Mouse (Mus musculus): ENCODE measurements around the gene Lrmda.
"Not testable (repeated sequence)": the region's sequence is repeated elsewhere in the genome, so short reads cannot be mapped to it uniquely, and the experiment has no call there.

Gene Lrmda

DNA sequence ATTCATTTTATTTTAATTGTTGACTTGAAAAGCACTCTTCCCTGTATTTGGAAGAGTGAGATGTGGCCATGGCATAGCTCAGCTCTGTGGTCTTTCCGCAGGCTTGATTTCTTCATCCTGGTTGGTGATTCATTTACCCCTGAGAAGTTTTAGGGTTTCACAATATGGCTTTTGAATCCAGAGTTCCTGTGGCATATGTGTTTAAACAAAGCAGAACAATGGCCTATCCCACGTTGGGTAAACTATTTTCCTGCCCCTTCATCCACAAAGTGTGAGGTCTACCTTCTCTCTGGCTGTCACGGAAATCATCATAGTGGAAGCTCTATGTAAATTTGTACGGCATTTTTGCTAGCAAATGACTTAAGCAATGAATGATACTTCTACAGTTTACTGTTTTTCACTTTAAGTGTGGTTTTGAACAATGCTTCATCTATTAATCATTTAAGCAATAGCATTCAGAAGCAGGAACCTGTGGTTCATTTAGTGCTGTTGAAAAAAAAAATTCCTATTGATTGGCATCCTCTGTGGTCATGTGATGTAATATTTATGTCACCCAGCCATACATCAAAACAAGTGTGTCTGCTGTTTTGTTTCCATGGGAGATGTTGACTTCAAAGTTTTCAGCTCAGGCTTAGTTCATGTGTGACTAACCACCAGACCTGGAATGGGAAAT is 567.9 kb downstream of the Lrmda start:
- no peak for DNase-seq (ENCODE audit: low read depth, low spot score)

DNA sequence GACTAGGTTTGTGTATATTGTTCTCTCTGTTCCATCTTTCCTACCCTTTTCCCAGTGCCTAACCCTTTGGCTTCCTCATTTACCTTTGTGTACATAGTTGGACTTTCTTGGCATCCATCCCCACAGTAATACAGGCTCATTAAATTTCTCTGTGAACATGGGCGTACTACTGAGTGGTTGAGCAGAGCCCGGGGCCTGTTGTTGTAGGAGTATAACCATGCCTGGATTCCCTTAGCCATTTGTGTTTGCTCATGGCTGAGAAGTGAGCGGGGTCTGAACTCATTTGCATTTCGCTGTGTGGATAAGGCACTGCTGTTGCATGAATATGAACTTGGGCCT is 568.4 kb downstream of the Lrmda start:
- DNase-seq (ENCODE audit: low read depth, low spot score) = no peak

- DNase-seq (ENCODE audit: low read depth, low spot score) = not testable (repeated sequence)
Measured at GRCm38 (mm10) chr14:22588394-22588793, 568.9 kb downstream of the Lrmda start.

DNA sequence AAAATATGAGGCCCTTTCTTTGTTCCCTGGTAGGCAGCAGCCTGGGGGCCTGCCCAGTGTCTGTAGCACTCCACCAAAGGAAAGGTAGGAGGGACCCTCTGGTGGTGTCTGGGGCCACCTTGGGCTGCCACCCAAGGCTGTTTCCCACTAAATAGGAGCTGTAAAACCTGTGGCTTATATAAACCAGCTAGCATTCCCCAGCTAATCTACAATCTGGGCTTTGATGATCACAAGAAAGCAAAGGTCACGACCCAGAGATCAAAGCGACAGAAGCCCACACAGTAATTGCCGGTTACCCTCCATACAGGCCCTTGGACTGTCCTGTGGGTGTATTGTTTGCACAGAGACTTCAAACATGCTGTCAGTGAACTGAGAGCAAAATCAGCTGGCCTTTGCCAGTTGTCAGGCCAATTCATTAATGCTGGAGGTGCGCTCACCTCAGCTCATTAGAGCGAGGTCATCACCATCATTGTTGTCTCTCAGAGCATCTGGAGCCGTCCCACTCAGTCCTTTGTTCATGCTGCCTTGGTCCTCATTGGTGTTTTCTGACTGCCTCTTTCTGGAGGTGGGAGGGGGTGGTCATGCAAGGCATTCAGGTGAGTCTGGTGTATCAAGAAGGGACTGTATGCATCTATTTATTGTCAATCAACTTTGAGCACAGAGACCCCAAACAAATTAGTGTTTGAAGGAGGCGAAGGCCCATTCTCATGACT is 570.1 kb downstream of the Lrmda start:
- DNase-seq (ENCODE audit: low read depth, low spot score) = peak; percentile 37

DNA sequence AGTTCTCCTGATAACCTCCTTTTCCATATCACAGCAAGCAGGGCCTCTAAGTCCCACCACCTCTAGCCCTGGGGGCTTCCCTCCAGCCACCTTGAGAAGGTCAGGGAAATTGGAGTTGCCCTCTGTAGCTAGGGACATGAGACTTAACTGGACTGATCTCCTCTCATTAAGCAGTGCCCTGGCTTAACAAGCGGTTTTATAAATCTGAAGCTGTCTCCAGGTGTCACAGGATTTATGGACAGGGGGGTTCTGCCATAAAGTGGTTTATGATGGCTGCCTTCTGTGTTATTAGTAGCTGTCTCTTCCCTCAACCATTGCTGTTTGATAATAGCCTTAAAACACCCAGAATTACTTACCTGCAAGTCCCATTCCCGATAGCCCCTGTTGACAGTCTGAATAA is 571.7 kb downstream of the Lrmda start:
- DNase-seq (ENCODE audit: low read depth, low spot score) = no peak

- DNase-seq (ENCODE audit: low read depth, low spot score) = no peak
Measured at GRCm38 (mm10) chr14:22597508-22597907, 578.0 kb downstream of the Lrmda start.

- no peak for DNase-seq (ENCODE audit: low read depth, low spot score)
Measured at GRCm38 (mm10) chr14:22598638-22599037, 579.1 kb downstream of the Lrmda start.

DNA sequence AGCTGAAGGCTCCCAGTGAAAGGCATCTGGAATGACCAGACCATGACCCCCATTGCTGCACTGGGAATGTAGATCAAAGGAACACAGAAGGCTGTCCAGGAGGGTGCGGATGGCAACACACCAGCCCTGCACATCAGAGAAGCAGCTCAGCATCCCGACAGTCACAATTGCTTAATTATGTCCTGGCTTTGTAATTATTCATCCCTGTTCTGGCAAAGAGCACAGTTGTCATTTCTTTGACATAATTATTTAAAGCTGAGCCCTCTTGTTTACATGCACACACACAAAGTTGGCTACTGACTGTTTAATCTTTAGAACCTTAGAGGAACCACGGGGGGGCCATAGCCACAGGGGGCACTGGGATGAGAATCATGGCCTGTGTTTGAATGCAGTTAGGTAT is 580.7 kb downstream of the Lrmda start:
- no peak for DNase-seq (ENCODE audit: low read depth, low spot score)

DNA sequence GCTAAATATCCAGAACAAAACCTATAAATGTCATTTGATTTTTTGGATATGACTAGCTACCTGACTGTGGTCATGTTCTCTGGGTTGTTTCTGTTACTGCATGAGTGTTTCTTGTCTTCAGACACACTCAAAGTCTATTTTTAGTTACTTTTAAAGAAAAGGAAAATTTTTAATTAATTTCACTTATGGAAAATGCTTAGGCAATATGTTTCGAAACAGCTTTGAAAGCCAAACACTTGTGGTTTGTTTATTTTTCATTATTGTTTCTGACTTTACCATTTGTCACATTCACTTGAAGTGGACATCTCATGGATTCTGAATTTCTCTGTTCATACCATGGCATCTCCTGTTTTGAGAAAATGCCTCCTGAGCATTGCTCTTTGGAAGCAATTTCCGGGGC is 582.8 kb downstream of the Lrmda start:
- no peak for DNase-seq (ENCODE audit: low read depth, low spot score)

GRCm38 (mm10) chr14:22608599-22608998 is 589.1 kb downstream of the Lrmda start:
- DNase-seq (ENCODE audit: low read depth, low spot score) = no peak

DNA sequence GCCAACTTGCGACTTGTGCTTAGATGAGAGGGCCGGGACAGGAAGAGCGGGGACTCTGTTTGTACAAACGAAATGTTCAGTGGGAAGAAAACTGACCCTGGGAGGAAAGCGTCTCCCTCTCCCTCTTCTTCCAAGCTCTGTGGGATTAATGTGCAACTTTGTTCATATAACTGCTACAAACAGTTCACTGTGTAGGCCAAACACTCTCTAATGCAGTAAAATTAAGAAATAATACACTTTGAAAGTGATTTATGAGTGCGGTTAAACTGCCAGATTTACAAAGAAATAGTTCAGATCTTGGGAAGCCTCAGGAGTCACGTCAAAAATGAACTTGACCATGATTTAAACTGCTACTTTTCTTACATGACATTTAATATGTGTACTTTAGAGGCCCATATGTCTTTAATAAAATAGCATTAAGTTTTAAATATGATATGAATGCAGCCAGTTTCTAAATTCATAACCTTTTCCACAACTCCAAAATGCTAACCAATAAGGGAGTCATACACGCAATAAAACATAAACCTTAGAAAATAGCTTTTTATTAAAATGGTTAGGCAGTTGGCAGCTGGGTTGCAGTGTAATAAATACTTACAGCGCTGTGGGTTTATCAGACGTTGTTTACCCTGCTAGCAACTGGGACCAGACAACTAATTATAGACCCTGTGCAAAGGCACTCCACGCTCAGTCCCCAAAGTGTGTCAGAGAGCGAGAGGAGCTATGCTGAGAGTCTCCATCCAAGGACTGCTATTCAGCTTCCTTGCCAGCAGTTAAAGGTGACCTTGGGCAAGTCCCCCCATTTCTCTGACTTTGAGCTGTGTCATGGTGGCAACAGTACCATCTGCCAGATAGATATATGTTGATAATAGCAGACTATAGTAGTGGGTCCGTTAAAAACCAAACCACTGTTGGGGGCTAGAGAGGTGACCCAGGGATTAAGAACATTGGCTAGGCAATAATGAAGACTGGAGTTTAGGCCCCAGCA is 590.0 kb downstream of the Lrmda start:
- DNase-seq (ENCODE audit: low read depth, low spot score) = no peak

DNA sequence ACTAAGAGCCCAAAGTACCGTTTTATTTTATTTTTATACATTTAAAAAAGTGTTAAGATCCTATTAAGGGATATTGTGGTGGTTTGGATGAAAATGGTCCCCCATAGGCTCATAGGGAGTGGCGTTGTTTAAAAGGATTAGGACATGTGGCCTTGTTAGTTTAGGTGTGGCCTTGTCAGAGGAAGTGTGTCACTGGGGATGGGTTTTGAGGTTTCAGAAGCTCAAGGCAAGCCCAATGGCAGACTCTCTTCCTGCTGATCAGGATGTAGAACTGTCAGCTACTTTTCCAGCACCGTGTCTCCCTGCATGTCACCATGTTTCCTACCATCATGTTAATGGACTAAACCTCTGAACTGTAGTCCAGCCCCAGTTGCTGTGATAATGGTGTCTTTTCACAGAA is 591.5 kb downstream of the Lrmda start:
- DNase-seq (ENCODE audit: low read depth, low spot score) = no peak

- DNase-seq (ENCODE audit: low read depth, low spot score) = no peak
Measured at GRCm38 (mm10) chr14:22620191-22620590, 600.7 kb downstream of the Lrmda start.

- no peak for DNase-seq (ENCODE audit: low read depth, low spot score)
Measured at GRCm38 (mm10) chr14:22621941-22622340, 602.4 kb downstream of the Lrmda start.

DNA sequence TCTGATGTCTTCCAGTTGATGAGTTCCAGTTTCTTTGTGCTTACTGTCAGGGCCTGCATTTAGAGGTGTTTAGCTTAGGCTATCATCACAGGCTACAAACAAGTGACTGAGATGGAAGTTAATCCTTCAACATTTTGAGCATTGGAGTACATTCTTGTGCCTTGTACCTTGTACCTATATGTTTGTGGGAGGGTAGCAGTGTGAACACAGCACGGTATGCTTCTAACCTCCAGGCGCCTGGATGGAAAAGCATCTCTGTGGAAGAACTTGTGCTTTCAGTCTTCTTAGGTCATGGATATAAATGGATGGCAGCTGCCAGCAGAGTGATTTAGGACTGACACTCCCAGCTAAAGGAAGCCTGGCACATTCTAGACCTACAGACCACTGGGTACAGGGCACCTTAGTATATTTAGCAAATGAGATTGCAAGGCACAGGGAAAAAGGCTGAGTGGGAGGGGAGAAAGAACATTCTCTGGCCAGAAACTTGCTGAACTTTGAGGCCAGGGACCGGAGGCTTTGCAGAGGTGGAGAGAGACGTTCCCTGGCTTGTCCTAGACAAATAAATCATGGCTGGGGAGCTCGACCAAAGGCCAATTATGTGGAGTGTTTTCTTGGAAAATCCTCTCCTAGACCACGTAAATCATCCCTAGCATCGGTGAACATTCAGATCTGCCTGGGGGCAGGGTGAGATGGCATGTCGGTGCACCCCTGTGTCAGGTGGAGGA is 607.8 kb downstream of the Lrmda start:
- DNase-seq (ENCODE audit: low read depth, low spot score) = no peak

DNA sequence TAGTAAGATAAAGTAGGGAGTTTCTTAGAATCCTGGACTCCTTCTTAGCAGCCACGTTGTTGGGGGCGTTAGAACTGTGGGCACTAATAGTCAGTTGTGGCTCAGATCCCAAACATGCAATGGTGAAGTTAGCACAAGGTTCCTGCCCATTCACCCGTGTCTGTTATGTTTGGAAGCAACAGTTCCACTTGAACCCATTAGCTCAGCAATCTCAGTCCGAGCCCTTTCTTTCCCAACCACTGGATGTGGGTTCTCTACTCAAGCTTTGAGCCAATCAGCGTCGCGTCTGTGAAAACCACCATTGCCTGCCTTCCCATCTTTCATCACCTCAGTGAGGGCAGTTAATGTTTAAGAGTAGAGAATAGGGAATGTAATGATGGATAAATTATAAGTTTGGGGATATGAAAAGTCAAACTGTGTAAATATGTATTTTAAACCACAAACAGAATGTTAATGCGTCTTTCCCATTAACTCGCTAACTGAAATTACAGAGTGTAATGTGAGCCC is 610.9 kb downstream of the Lrmda start:
- DNase-seq (ENCODE audit: low read depth, low spot score) = no peak

DNA sequence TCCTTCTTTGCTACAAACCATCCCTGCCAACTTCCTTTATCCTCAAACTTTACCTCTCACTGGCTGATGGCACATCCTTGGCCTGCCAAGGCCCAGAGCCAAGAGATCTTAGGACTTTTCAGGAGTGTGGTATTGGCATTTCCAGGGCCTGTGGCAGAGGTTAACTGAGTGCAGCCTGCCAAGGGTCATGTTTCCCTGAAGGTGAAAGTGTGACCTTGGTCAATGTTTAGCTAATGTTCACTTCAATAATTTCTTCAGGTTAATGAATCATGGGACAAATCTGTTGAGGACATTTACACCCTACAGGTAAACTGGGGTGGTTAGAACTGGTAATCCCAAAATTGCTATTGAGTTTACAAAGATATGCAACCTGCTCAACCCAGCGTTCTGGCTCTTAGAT is 614.1 kb downstream of the Lrmda start:
- DNase-seq (ENCODE audit: low read depth, low spot score) = no peak

DNA sequence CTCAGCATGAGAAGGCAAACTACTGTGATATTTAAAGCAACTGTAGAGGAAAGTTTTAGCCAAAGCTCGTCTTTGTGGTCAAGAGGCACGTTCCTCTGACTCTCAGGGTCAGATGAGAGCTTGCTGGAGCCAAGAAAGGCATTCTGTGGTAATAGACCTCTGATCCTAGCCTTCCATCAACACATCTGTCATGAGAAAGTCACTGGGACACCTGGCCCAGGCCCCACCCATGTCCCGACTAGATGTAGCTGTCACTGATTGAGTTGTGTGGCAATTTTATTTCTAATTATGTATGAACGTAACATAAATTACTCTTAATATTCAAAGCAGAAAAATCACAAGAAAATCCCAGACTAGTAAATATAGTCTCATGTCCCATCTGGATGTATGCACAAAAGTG is 624.0 kb downstream of the Lrmda start:
- DNase-seq (ENCODE audit: low read depth, low spot score) = no peak

- peak; percentile 12 for DNase-seq (ENCODE audit: low read depth, low spot score)
Measured at GRCm38 (mm10) chr14:22647879-22648611, 628.5 kb downstream of the Lrmda start.

GRCm38 (mm10) chr14:22649411-22649911 is 629.9 kb downstream of the Lrmda start:
- no peak for DNase-seq (ENCODE audit: low read depth, low spot score)
